Mouse (Mus musculus) monocyte, adult 2 months (primary cell): ENCODE measurements around the gene Ttll12.

Source experiments
- DNase-seq, 2 experiments: peaks; one replicate each; pipeline ENCODE4 v3.0.0; 2022; ENCODE audit warnings: low spot score in 2 of 2, low read depth in 1 of 2

Ttll12 gene

DNA sequence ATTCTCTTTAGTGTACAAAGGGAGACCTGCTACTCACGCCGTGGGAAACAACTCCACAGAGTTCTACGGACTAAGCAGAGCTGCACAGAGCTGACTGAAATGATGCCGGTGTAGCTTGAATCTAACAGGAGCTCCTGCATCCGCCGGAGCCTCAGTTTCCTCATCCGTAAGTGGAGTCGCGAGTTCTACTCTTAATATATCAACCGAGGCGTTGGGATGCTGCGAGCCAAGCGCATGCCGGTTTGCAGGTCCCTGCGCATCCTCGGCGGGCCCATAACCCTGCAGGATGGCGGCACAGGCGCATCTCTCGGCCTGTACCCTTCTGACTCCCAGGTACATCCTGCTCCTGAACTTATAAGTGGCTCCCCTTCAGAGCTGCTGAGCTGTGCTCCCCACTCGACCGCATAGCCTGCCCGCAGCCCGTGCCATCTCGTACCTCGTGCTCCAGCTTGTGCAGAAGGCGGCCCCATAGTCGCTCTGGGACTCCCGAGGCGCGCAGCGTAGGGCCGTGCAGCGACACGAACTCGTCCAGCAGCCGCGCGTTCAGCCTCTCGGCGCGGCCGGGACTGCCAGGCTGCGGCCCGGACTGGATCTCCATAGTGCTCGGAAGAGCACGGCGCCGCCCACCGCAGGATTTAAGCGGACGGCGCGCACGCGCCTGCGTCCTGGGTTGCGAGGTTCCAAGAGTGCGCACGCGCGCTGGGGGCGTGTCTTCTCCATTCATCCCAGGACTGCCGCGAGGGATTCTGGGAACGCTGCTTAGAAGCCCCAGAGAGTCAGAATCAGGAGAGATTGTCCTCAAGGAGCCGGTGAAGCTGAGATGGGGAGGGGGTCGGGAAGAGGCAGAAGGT, at the start of gene Ttll12:
TSS of gene Ttll12 (minus strand) at position 645 of the 851 bp plus-strand sequence.
- DNase-seq = peak; percentile 52 to 65

GRCm38 (mm10) chr15:83642518-83642917, 47.6 kb upstream of the Ttll12 start:
- DNase-seq = no peak

DNA sequence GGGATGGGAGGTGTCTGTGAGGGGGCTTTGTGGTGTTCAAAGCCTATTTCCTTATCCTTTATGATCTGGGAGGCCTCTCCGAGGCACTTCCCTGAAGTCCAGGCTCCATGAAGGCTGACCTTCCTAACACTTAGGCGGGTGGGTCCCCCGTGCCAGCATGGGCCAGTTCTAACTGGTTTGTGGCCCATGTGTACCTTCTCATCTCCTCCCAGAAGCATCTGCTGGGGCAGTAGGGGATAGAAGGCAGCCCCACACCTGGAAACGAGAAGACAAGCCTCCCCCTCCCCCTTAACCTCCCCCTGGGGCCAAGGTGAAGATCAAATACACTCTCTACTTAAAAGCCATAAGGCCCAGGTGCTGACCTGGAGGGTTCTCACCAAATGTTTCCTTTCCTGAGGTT, 45.3 kb upstream of the Ttll12 start:
- DNase-seq = no peak

GRCm38 (mm10) chr15:83639160-83639559, 44.2 kb upstream of the Ttll12 start:
- DNase-seq = no peak

- no peak for DNase-seq
These were observed 43.4 kb upstream of the Ttll12 start for GRCm38 (mm10) chr15:83638196-83638899.

DNA sequence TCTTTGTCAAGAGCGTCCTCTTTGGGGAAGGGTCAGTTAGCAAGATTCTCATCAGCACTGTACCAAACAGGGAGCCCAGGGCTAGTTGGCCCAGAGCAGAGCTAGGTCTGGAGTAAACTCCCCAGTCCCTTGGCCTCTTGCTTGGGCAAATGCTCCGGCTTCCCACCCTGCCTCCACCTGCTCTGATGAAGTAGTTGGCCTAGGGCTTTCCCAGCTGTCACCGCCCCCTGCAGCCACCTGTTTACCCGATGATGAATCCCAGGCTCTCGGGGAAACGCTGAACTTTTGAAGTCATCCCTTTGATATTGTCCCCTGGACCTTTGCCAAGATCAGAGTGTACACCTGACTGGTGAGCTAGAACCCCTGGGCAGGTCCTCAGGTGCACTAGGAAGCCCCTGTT, 41.8 kb upstream of the Ttll12 start:
- DNase-seq = no peak

- no peak for DNase-seq
These were observed 40.3 kb upstream of the Ttll12 start for GRCm38 (mm10) chr15:83635251-83635650.

- no peak for DNase-seq
These were observed 39.1 kb upstream of the Ttll12 start for GRCm38 (mm10) chr15:83634076-83634475.

- DNase-seq = no peak
These were observed 36.1 kb upstream of the Ttll12 start for GRCm38 (mm10) chr15:83631071-83631470.

DNA sequence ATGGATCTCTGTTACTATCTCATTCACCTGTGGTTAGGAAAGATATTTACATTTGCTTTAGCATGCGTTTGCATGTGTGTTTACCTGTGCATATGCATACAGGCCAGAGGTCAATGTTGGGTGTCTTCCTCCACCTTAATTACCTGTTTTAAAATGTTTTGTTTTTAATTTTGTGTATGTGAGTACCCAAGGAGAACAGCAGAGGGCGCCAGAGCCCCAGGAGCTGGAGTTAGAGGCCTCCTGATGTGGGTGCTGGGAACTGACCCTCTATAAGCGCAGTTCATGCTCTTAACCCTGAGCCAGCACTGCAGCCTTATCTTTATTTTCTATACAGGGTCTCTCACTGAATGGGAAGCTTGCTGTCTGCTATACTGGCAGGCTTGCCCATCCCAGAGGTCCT, 34.8 kb upstream of the Ttll12 start:
- DNase-seq = no peak

DNA sequence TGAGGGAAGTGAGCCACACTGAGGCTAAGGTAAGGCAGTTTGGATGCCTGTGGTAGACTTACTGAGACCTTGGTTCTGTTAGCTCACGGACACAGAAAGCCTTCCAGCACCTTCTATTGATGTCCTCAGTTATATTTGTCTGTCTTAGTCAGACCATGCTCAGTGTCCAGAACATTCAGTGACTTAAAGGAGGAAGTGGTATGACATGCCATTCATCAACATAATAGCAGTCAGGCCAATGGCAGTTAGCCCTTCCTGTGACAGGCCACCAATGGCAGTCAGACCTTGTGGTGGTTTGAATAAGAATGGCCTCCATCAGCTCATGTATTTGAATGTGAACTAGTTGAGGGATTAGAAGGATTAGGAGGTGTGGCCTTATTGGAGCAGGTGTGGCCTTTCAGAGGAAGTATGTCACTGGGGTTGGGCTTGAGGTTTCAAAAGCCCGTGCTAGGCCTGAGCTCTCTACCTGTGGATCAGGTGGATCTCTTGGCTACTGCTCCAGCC, 31.2 kb upstream of the Ttll12 start:
- DNase-seq = no peak

DNA sequence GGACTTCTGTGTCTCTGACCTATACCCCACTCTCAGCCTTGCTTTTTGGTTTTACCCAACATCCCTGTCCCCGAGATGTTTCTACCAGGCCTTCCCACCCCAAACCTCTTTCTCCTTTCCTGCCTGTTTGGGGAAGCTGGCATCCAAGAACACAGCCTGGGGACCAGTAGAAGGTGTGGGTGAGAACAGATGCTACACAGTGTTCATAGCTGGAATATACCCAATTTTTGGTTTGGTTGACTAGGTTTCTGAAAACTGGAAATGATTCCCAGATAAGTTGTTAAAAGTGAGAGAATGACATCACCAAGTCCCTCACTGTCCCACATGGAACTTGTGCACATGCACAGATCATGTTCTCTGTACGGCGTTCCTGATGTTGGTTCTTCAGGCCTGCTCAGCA, 20.3 kb upstream of the Ttll12 start:
- no peak for DNase-seq

- peak in 1 of 2 experiments; percentile 15 for DNase-seq
These were observed 12.3 kb upstream of the Ttll12 start for GRCm38 (mm10) chr15:83607115-83607802.

DNA sequence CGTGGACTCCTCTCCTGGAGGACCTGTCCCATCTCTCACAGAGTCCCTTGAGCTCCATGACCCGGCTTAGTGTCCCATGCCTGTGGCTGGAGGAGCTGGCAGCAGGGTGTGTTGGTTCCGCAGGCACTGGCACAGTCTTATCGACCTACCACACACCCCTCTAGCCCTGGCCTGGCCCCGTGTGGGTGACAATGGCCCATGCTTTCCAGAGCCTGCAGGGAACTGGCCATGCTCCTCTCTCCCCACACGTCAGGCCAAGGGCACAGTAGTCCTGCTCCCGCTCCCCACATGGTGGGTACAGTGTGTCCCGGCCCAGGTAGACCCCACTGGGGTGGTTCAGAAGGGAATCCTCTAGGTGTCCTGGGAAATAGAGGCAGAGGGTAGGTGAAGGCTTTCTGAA, 11.7 kb upstream of the Ttll12 start:
- no peak for DNase-seq

- no peak for DNase-seq
These were observed 11.3 kb upstream of the Ttll12 start for GRCm38 (mm10) chr15:83606216-83606615.

GRCm38 (mm10) chr15:83603426-83603825, 8.5 kb upstream of the Ttll12 start:
- no peak for DNase-seq

GRCm38 (mm10) chr15:83603046-83603396, 8.1 kb upstream of the Ttll12 start:
- no peak for DNase-seq

DNA sequence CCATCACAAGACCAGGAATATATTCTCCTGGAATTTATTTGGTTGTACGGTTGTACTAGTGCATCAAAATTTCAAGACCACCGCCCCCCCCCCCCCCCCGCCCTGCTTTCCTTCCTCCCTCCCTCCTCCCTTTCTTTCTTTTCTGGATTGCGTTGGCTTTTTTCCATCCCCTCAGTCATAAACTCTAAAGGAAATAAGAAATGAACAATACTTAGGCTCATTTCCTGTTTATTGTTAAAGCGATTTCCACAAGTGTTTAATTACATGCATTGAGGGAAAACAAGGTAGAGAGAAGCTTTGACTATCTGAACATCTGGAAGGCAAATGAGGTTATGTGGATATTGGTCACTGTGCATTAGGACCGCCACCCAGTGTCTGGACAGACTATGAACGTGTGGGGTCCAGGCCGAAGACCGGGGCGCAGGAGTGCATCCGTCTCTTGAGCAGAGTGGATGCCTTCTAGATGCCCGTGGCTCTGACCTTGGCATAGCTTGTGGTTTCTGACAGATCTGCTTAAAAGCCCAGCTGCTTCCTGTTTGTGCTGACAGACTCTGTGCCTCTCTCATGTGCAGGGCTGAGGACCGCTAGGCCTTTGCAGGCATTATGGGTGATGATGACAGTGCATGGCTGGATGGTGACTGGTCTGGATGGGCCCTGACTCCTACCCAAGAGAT, 7.6 kb upstream of the Ttll12 start:
- DNase-seq = no peak

GRCm38 (mm10) chr15:83601185-83601584, 6.2 kb upstream of the Ttll12 start:
- no peak for DNase-seq

- no peak for DNase-seq
These were observed 1.9 kb upstream of the Ttll12 start for GRCm38 (mm10) chr15:83596833-83597232.

DNA sequence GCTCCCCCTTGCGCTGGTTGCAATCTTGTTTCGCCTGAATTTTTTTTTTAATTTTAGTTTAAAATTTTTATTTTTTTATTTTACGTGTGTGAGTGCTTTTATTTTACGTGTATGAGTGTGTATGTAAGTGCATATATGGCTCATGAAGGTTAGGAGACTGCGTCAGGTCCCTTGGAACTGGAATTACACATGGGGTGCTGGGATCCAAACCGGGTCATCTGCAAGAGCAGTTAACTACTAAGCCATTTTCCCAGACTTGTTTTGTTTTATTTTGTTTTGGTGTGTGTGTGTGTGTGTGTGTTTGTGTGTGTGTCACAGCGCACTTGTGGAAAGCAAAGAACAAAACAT, 381 bp upstream of the Ttll12 start:
- DNase-seq = no peak
